Mouse (Mus musculus) liver, embryonic 12.5 days (tissue): ENCODE measurements at regions not wholly inside any gene's neighbourhood (a gene's known extent, or its start where the extent isn't known, plus 50 kb on each side); places are given as distances from the start of the nearest gene placed in this dataset. TPM values are rescaled to one million over a fixed set of nuclear protein-coding genes. Genes with fewer than 3 reads are reported as not detected.

Experiments
- ATAC-seq: fragments of 200-750 bp; cut with Nextera tagmentation; 2 replicates; pipeline ENCODE4 v1.8.0; 2017; ENCODE audit warnings: moderate number of reproducible peaks, mild to moderate bottlenecking, moderate library complexity
- H3K27ac ChIP-seq: fragments of 300-500 bp; sonication (generic); 2 replicates; pipeline ENCODE4 v1.5.1; 2016; ENCODE audit warnings: mild to moderate bottlenecking
- H3K27me3 ChIP-seq: fragments of 300-500 bp; sonication (generic); replicated peaks from 2 replicates; pipeline ENCODE4 v1.6.1; 2016; ENCODE audit warnings: mild to moderate bottlenecking, moderate library complexity
- H3K36me3 ChIP-seq: fragments of 300-500 bp; sonication (generic); 2 replicates; pipeline ENCODE4 v1.6.1; 2016; ENCODE audit warnings: mild to moderate bottlenecking, moderate library complexity
- H3K4me1 ChIP-seq: fragments of 300-500 bp; sonication (generic); 2 replicates; pipeline ENCODE4 v1.6.1; 2016
- H3K4me2 ChIP-seq: fragments of 300-500 bp; sonication (generic); 2 replicates; pipeline ENCODE4 v1.6.1; 2016; ENCODE audit warnings: mild to moderate bottlenecking, moderate library complexity
- H3K4me3 ChIP-seq: fragments of 300-500 bp; sonication (generic); 2 replicates; pipeline ENCODE4 v1.5.1; 2016; ENCODE audit warnings: mild to moderate bottlenecking, moderate library complexity
- H3K9ac ChIP-seq: fragments of 300-500 bp; sonication (generic); 2 replicates; pipeline ENCODE4 v1.6.1; 2016; ENCODE audit warnings: mild to moderate bottlenecking, moderate library complexity
- H3K9me3 ChIP-seq: fragments of 300-500 bp; sonication (generic); replicated peaks from 2 replicates; pipeline ENCODE4 v1.6.1; 2016; ENCODE audit warnings: mild to moderate bottlenecking, moderate library complexity
- WGBS: fragments of 180-500 bp; shearing (Covaris S2); methylation state at CpG from one replicate; pipeline ENCODE4 v1.1.7; 2016; ENCODE audit not compliant: insufficient replicate concordance; 5-methylcytosine and 5-hydroxymethylcytosine counted together
- microRNA-seq: library from miRNA; unstranded; fragments of <30 nt; microRNA quantifications from one replicate; pipeline ENCODE4, GENCODE M21; 2017

DNA sequence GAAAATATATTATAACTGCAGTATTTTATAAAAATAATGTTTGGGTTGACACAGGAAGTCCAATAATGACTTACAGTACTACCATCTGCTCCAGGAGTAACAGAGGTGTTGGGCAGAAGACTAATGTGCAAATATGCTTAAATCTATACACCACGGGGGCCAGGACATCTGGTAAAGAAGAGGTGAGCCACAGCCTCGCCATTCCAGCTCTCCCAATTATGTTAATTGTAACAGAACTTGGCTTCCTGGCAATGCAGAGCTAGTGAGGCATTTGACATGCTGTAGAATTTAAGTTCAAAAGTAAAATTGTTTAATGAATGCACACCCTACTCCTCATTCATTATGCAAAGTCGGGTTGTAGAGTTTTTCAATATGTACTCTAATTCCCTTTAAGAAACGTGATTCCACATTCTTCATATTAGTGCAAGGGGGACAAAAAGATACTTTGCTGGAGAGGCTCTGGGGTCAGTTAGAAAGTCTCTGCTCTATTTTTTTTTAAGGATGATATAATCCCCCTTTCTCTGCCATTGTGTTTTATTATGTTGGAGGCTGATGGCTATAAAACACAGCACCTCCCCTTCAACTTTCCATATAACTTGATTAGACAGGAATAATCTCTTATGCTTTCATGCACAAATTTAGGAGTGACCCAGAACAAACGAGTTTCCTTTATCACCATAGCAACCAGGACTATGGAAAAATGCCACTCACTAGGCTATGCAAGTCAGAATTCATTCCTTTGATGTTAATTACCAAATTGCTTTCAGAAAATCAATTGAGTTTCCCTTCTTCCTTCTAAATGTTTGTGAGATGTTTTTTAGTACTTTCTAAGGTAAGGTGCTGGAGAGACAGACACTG lies 188.8 kb upstream of the Tenm2 start:
- no peak overlapping the region for H3K4me3 ChIP-seq
- no peak overlapping the region for H3K9ac ChIP-seq
- H3K9me3 ChIP-seq, result no peaks in the 10 kb centered on the region
- no peaks in the 10 kb centered on the region for H3K4me1 ChIP-seq
- no peaks in the 10 kb centered on the region for H3K27me3 ChIP-seq
- 50% methylated on average over 5 of the region's 5 CpGs for WGBS
- H3K36me3 ChIP-seq, result no peaks in the 10 kb centered on the region
- H3K4me2 ChIP-seq, result no peak overlapping the region
- no peak for ATAC-seq
- H3K27ac ChIP-seq, result no peak overlapping the region

DNA sequence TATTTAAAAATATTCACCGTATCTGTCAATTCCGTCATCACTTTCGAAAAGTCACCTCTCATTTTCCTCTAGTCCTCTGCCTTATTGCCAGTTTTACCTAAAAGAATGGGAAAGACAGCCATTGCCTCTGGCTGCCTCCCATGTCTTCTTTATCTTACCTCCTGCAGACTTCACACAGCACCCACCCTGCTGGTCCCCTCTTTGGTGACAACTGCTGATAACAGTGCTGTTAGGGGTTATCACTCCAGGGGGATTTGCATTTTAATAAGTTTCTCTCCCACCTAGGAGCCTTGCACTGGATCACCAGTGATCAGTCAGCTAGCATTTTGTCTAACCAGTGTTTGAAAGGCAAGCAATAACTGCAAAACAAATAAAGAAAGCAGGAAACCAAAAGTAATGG lies 177.1 kb upstream of the Tenm2 start:
- Histone ChIP-seq H3K27me3 (no peaks in the 10 kb centered on the region), H3K4me3 (no peak overlapping the region), H3K9me3 (no peaks in the 10 kb centered on the region), H3K4me2 (peak overlapping the region; percentile 29), H3K27ac (peak overlapping the region; percentile 67), H3K4me1 (peaks cover 23% of the 10 kb centered on the region), H3K9ac (no peak overlapping the region), H3K36me3 (no peaks in the 10 kb centered on the region)
- WGBS, result 22% methylated on average over 3 of the region's 3 CpGs
- ATAC-seq, result peak; percentile 100

DNA sequence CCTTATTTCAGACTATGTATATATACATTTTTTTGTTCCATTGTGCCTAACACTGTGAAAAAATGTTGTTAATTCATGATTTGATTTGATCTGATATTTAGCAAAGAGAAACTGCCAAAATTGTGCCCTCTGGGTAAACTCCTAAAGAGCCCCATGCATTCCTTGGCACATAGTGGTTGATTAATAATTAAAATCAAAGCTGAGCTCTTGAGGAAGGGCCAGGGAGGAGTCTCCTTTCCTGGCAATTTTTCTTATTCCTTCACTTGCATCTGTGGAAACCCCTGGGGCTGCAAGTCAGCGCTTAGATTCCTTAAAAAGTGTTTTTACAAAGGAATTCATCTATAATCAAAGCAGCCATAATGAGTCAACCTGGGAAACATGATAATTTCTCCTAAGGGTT lies 132.2 kb upstream of the Tenm2 start:
- H3K27me3 ChIP-seq, result no peaks in the 10 kb centered on the region
- H3K9me3 ChIP-seq, result no peaks in the 10 kb centered on the region
- no peak overlapping the region for H3K4me2 ChIP-seq
- H3K4me3 ChIP-seq, result no peak overlapping the region
- no peaks in the 10 kb centered on the region for H3K4me1 ChIP-seq
- no peak overlapping the region for H3K27ac ChIP-seq
- no peak for ATAC-seq
- no peaks in the 10 kb centered on the region for H3K36me3 ChIP-seq
- no peak overlapping the region for H3K9ac ChIP-seq
- WGBS, result 45% methylated on average over 1 of the region's 1 CpGs

DNA sequence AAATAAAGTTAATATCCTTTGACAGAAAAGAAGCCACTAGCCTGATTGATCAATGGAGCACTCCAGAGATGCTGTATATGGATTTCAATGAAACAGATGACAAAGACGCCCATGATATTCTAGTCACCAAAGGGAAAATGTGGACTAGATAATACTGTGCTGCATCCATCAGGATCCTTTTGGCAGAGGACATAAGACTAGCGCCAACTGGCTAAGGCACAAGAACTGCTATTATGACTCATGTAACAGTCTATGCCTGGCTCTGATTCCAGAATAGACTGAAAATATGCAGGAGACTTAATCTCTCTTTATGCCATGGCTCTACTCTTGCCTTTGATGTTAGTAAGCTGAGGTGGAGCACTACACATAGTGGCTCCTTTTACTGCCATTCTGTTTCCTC lies 128.7 kb upstream of the Tenm2 start:
- Histone ChIP-seq H3K9me3 (no peaks in the 10 kb centered on the region), H3K36me3 (no peaks in the 10 kb centered on the region), H3K9ac (no peak overlapping the region), H3K27ac (no peak overlapping the region), H3K4me2 (no peak overlapping the region), H3K27me3 (no peaks in the 10 kb centered on the region), H3K4me1 (no peaks in the 10 kb centered on the region), H3K4me3 (no peak overlapping the region)
- ATAC-seq, result no peak
- WGBS, result 65% methylated on average over 2 of the region's 2 CpGs

DNA sequence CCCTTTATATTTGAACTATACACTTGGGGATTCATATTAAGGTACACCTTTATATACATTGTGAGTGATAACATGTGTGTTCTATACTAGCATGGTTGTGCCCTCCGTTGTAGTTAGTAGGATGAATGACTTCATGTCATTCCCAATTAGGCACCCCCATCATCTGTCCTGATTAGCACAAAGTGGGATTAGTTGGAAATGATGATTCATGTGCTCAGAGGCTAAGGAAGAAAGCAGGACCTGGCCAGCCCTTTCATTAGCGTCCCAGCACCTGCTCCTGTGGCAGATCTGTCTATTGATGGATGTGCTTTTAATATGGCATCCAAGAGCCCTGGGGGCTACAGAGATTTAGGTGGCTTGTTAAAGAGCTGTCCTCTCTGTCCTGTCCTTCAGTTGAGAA lies 119.3 kb upstream of the Tenm2 start:
- Histone ChIP-seq H3K9ac (no peak overlapping the region), H3K4me2 (no peak overlapping the region), H3K36me3 (no peaks in the 10 kb centered on the region), H3K4me1 (no peaks in the 10 kb centered on the region), H3K4me3 (no peak overlapping the region), H3K27ac (no peak overlapping the region), H3K27me3 (no peaks in the 10 kb centered on the region), H3K9me3 (no peaks in the 10 kb centered on the region)
- WGBS, result 54% methylated on average over 2 of the region's 2 CpGs
- no peak for ATAC-seq

DNA sequence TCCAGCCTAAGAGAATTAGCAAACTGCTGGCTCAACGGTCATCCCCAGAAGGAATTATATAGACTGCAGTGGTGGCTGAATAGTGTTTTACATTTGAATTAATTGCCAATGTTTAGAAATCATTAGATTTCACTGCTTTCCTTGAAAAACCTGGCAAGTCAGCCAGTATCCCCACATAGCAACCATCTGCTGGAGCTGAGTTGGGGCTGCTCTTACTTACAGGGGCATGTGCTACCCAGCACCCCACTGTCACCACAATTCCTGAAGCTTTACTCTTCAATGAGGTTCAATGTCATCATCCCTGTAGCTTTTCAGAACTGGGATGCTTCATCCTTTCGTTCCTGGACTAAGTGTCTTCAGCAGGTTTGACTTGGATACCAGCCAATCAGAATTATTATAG lies 73.9 kb upstream of the Tenm2 start:
- Histone ChIP-seq H3K4me1 (no peaks in the 10 kb centered on the region), H3K4me3 (no peak overlapping the region), H3K9ac (no peak overlapping the region), H3K36me3 (no peaks in the 10 kb centered on the region), H3K4me2 (no peak overlapping the region), H3K27me3 (no peaks in the 10 kb centered on the region), H3K27ac (no peak overlapping the region), H3K9me3 (no peaks in the 10 kb centered on the region)
- WGBS, result 66% methylated on average over 2 of the region's 2 CpGs
- ATAC-seq, result no peak

DNA sequence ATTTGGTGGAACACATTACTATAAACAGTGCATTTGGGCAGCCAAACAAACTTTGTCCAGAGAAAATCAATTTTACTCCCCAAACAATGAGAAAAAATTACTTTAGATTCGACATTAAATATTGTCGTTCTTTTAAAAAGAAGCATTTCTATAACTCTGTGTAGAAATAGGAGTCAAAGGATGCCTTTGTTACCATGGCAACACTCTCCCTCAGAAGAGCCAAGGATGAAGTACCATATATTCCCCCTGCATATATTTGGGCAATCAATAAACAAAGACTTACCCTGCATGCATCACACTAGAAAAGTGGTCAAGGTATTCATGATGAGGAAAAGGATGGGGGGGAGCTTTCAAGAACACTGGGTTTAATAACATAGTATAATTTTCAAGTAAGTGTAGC lies 70.9 kb upstream of the Tenm2 start:
- no peaks in the 10 kb centered on the region for H3K27me3 ChIP-seq
- no peak overlapping the region for H3K4me2 ChIP-seq
- no peak overlapping the region for H3K27ac ChIP-seq
- no peaks in the 10 kb centered on the region for H3K4me1 ChIP-seq
- H3K4me3 ChIP-seq, result no peak overlapping the region
- ATAC-seq, result no peak
- WGBS, result 49% methylated on average over 2 of the region's 2 CpGs
- H3K9ac ChIP-seq, result no peak overlapping the region
- H3K9me3 ChIP-seq, result no peaks in the 10 kb centered on the region
- no peaks in the 10 kb centered on the region for H3K36me3 ChIP-seq

Small RNAs in the stretch of these regions (microRNA-seq; reads per million reads assigned to microRNA genes)
- gene Gm25693, result not detected
